Mouse (Mus musculus) liver, embryonic 11.5 days (tissue): ENCODE results near the gene Acd. TPM values are rescaled to one million over a fixed set of nuclear protein-coding genes. Genes with fewer than 3 reads are reported as not detected.

Source experiments
- ATAC-seq: fragments of 200-750 bp; cut with Nextera tagmentation; replicated peaks from 2 replicates; pipeline ENCODE4 v1.8.0; 2017; ENCODE audit warnings: moderate number of reproducible peaks, mild to moderate bottlenecking, moderate TSS enrichment, moderate library complexity; ENCODE audit not compliant: low FRiP score
- DNase-seq: peaks from one replicate; pipeline ENCODE4 v3.0.0-alpha.2; 2017; ENCODE audit warnings: low spot score
- H3K27ac ChIP-seq: fragments of 300-500 bp; sonication (generic); 2 replicates; pipeline ENCODE4 v1.5.1; 2014; ENCODE audit warnings: mild to moderate bottlenecking, low read depth, low read length, control low read depth
- H3K27me3 ChIP-seq: fragments of 300-500 bp; sonication (generic); replicated peaks from 2 replicates; pipeline ENCODE4 v1.6.1; 2014; ENCODE audit warnings: low read length, mixed read lengths; ENCODE audit not compliant: control insufficient read depth, insufficient read depth
- H3K36me3 ChIP-seq: fragments of 300-500 bp; sonication (generic); 2 replicates; pipeline ENCODE4 v1.6.1; 2014; ENCODE audit warnings: mild to moderate bottlenecking, low read length, moderate library complexity, mixed read lengths; ENCODE audit not compliant: control insufficient read depth, insufficient read depth
- H3K4me1 ChIP-seq: fragments of 300-500 bp; sonication (generic); replicated peaks from 2 replicates; pipeline ENCODE4 v1.6.1; 2014; ENCODE audit warnings: low read length, mixed read lengths; ENCODE audit not compliant: control insufficient read depth, insufficient read depth
- H3K4me2 ChIP-seq: fragments of 300-500 bp; sonication (generic); 2 replicates; pipeline ENCODE4 v1.6.1; 2014; ENCODE audit warnings: mild to moderate bottlenecking, control low read depth, moderate library complexity
- H3K4me3 ChIP-seq: fragments of 300-500 bp; sonication (generic); 2 replicates; pipeline ENCODE4 v1.5.1; 2014; ENCODE audit warnings: low read depth, low read length, control low read depth
- H3K9ac ChIP-seq: fragments of 300-500 bp; sonication (generic); 2 replicates; pipeline ENCODE4 v1.6.1; 2014; ENCODE audit warnings: low read depth, low read length, control low read depth
- H3K9me3 ChIP-seq: fragments of 300-500 bp; sonication (generic); 2 replicates; pipeline ENCODE4 v1.6.1; 2016; ENCODE audit warnings: low read length, inconsistent platforms, mixed read lengths; ENCODE audit not compliant: control insufficient read depth
- WGBS: fragments of 180-500 bp; shearing (Covaris S2); extraction: QIAGEN DNeasy Blood & Tissue Kit; methylation state at CpG from one replicate; pipeline ENCODE4 v1.1.7; 2014; 5-methylcytosine and 5-hydroxymethylcytosine counted together
- polyA plus RNA-seq: library from polyadenylated mRNA; unstranded; fragments of >200 nt; fragmentation: Nextera tagmentation; extraction: Ambion mirVana; gene quantifications from 2 replicates; pipeline ENCODE4 v1.2.1, GENCODE M21; 2014

Gene Acd
- polyA plus RNA-seq, 1 experiment from 2014 or later: 47.8 TPM

GRCm38 (mm10) chr8:105688242-105688752 lies 12.6 kb downstream of the Acd start:
- ATAC-seq (no peak), DNase-seq (no peak)
- no peaks in the 10 kb centered on the region for H3K27me3 ChIP-seq
- no peak overlapping the region for H3K9ac ChIP-seq
- 39% methylated on average over 14 of the region's 14 CpGs for WGBS
- H3K4me3 ChIP-seq: no peak overlapping the region
- H3K4me2 ChIP-seq: no peak overlapping the region
- no peaks in the 10 kb centered on the region for H3K9me3 ChIP-seq
- H3K4me1 ChIP-seq: peaks cover 10% of the 10 kb centered on the region
- H3K36me3 ChIP-seq: peaks cover 6% of the 10 kb centered on the region; the same call in 1 of the 2 replicates
- no peak overlapping the region for H3K27ac ChIP-seq

GRCm38 (mm10) chr8:105687512-105687911 lies 13.4 kb downstream of the Acd start:
- H3K9ac ChIP-seq: no peak overlapping the region
- ATAC-seq (no peak), DNase-seq (no peak)
- no peaks in the 10 kb centered on the region for H3K9me3 ChIP-seq
- H3K4me1 ChIP-seq: peaks cover 10% of the 10 kb centered on the region
- no peak overlapping the region for H3K27ac ChIP-seq
- H3K4me3 ChIP-seq: no peak overlapping the region
- WGBS: 64% methylated on average over 8 of the region's 8 CpGs
- no peaks in the 10 kb centered on the region for H3K27me3 ChIP-seq
- peaks cover 11% of the 10 kb centered on the region; the same call in 1 of the 2 replicates for H3K36me3 ChIP-seq
- no peak overlapping the region for H3K4me2 ChIP-seq

- no peak overlapping the region for H3K4me2 ChIP-seq
- H3K27ac ChIP-seq: no peak overlapping the region
- H3K4me1 ChIP-seq: peaks cover 10% of the 10 kb centered on the region
- peaks cover 15% of the 10 kb centered on the region; the same call in 1 of the 2 replicates for H3K36me3 ChIP-seq
- DNase-seq: no peak
- 68% methylated on average over 6 of the region's 6 CpGs for WGBS
- no peak overlapping the region for H3K4me3 ChIP-seq
- H3K9ac ChIP-seq: no peak overlapping the region
- no peak for ATAC-seq
- H3K27me3 ChIP-seq: no peaks in the 10 kb centered on the region
- no peaks in the 10 kb centered on the region for H3K9me3 ChIP-seq
Observed at GRCm38 (mm10) chr8:105686551-105686950, 14.4 kb downstream of the Acd start.

GRCm38 (mm10) chr8:105685796-105686308 lies 15.1 kb downstream of the Acd start, which contains the start of gene Carmil2:
Gene Carmil2 (plus strand): TSS chr8:105686274.
- H3K27me3 ChIP-seq: no peaks in the 10 kb centered on the region
- DNase-seq (no peak), ATAC-seq (peak; percentile 54; the same call in 1 of the 2 replicates)
- peak within 1 kb of the TSS; percentile 18; the same call in 1 of the 2 replicates for H3K4me3 ChIP-seq
- H3K4me2 ChIP-seq: peak within 1 kb of the TSS; percentile 51
- no peak within 1 kb of the TSS for H3K27ac ChIP-seq
- 6% methylated on average over 26 of the region's 26 CpGs for WGBS
- H3K36me3 ChIP-seq: peaks cover 18% of the 10 kb centered on the region
- H3K9ac ChIP-seq: no peak within 1 kb of the TSS
- H3K9me3 ChIP-seq: no peaks in the 10 kb centered on the region
- H3K4me1 ChIP-seq: peaks cover 10% of the 10 kb centered on the region

GRCm38 (mm10) chr8:105685325-105685724 lies 15.6 kb downstream of the Acd start:
- 66% methylated on average over 7 of the region's 7 CpGs for WGBS
- peak overlapping the region; percentile 51; the same call in 1 of the 2 replicates for H3K4me2 ChIP-seq

GRCm38 (mm10) chr8:105677891-105678290 lies 23.0 kb downstream of the Acd start:
- no peak for ATAC-seq
- WGBS: 81% methylated on average over 1 of the region's 1 CpGs
- Histone ChIP-seq H3K4me2 (no peak overlapping the region), H3K27me3 (no peaks in the 10 kb centered on the region), H3K4me1 (no peaks in the 10 kb centered on the region), H3K9me3 (no peaks in the 10 kb centered on the region), H3K9ac (no peak overlapping the region), H3K4me3 (no peak overlapping the region), H3K27ac (no peak overlapping the region), H3K36me3 (peaks cover 58% of the 10 kb centered on the region)
- no peak for DNase-seq

More at GRCm38 (mm10) chr8:105685325-105685724, 15.6 kb downstream of the Acd start:
- Histone ChIP-seq H3K9ac (no peak overlapping the region), H3K36me3 (peaks cover 22% of the 10 kb centered on the region), H3K9me3 (no peaks in the 10 kb centered on the region), H3K27ac (no peak overlapping the region), H3K27me3 (no peaks in the 10 kb centered on the region), H3K4me3 (no peak overlapping the region), H3K4me1 (peaks cover 10% of the 10 kb centered on the region)
- no peak for DNase-seq
- ATAC-seq: 0 out of 2 replicates have a peak, but pooled peaks have one; percentile 4

- Histone ChIP-seq H3K36me3 (peaks cover 18% of the 10 kb centered on the region), H3K9ac (no peak overlapping the region), H3K9me3 (no peaks in the 10 kb centered on the region), H3K4me2 (no peak overlapping the region), H3K4me1 (no peaks in the 10 kb centered on the region), H3K27me3 (no peaks in the 10 kb centered on the region), H3K4me3 (no peak overlapping the region), H3K27ac (no peak overlapping the region)
- ATAC-seq: no peak
- 78% methylated on average over 3 of the region's 3 CpGs for WGBS
- no peak for DNase-seq
Observed at GRCm38 (mm10) chr8:105661167-105661566, 39.7 kb downstream of the Acd start.

GRCm38 (mm10) chr8:105657641-105658040 lies 43.3 kb downstream of the Acd start:
- H3K9ac ChIP-seq: no peak overlapping the region
- H3K27ac ChIP-seq: no peak overlapping the region
- peaks cover 2% of the 10 kb centered on the region; the same call in 1 of the 2 replicates for H3K36me3 ChIP-seq
- no peaks in the 10 kb centered on the region for H3K27me3 ChIP-seq
- H3K4me1 ChIP-seq: no peaks in the 10 kb centered on the region
- ATAC-seq (no peak), DNase-seq (no peak)
- no peak overlapping the region for H3K4me2 ChIP-seq
- H3K9me3 ChIP-seq: no peaks in the 10 kb centered on the region
- no peak overlapping the region for H3K4me3 ChIP-seq

- WGBS: 96% methylated on average over 1 of the region's 1 CpGs
- no peaks in the 10 kb centered on the region for H3K4me1 ChIP-seq
- ATAC-seq (no peak), DNase-seq (no peak)
- H3K27me3 ChIP-seq: no peaks in the 10 kb centered on the region
- no peak overlapping the region for H3K9ac ChIP-seq
- H3K9me3 ChIP-seq: no peaks in the 10 kb centered on the region
- peaks cover 23% of the 10 kb centered on the region for H3K36me3 ChIP-seq
- no peak overlapping the region for H3K4me3 ChIP-seq
- no peak overlapping the region for H3K4me2 ChIP-seq
- H3K27ac ChIP-seq: no peak overlapping the region
Observed at GRCm38 (mm10) chr8:105648929-105649328, 52.0 kb downstream of the Acd start.
